Mouse (Mus musculus) heart, adult 11 months (tissue): Measurements from ENCODE around the gene Prkcb.
A peak's percentile ranks its signal among the peaks of the same experiment; 100 is the strongest.

Experiments used
- DNase-seq: peaks from one replicate; pipeline ENCODE4 v3.0.0; 2022

The Prkcb gene

GRCm38 (mm10) chr7:122613876-122614275 lies 325.3 kb downstream of the Prkcb start:
- no peak for DNase-seq

GRCm38 (mm10) chr7:122622125-122622774 lies 333.7 kb downstream of the Prkcb start:
- DNase-seq: no peak

- no peak for DNase-seq
Observed at GRCm38 (mm10) chr7:122623753-122624152, 335.2 kb downstream of the Prkcb start.

- no peak for DNase-seq
Observed at GRCm38 (mm10) chr7:122628050-122628449, 339.5 kb downstream of the Prkcb start.

GRCm38 (mm10) chr7:122630386-122630785 lies 341.8 kb downstream of the Prkcb start:
- no peak for DNase-seq

- no peak for DNase-seq
Observed at GRCm38 (mm10) chr7:122631151-122631550, 342.6 kb downstream of the Prkcb start.

GRCm38 (mm10) chr7:122632946-122633345 lies 344.4 kb downstream of the Prkcb start:
- DNase-seq: peak; percentile 45

- peak; percentile 57 for DNase-seq
Observed at GRCm38 (mm10) chr7:122633463-122633862, 344.9 kb downstream of the Prkcb start.

GRCm38 (mm10) chr7:122643676-122644075 lies 355.1 kb downstream of the Prkcb start:
- DNase-seq: peak; percentile 31

GRCm38 (mm10) chr7:122649306-122649705 lies 360.8 kb downstream of the Prkcb start:
- DNase-seq: peak; percentile 74

GRCm38 (mm10) chr7:122652523-122652922 lies 364.0 kb downstream of the Prkcb start:
- DNase-seq: peak; percentile 56

- DNase-seq: no peak
Observed at GRCm38 (mm10) chr7:122656671-122657070, 368.1 kb downstream of the Prkcb start.

GRCm38 (mm10) chr7:122657423-122658126 lies 369.0 kb downstream of the Prkcb start:
- no peak for DNase-seq

- DNase-seq: no peak
Observed at GRCm38 (mm10) chr7:122665311-122666049, 376.9 kb downstream of the Prkcb start.

GRCm38 (mm10) chr7:122667903-122668302 lies 379.4 kb downstream of the Prkcb start:
- peak; percentile 75 for DNase-seq

- DNase-seq: no peak
Observed at GRCm38 (mm10) chr7:122670442-122670872, 381.9 kb downstream of the Prkcb start, which contains the start of gene Cacng3. Cacng3 (plus strand) TSS chr7:122670492.

- peak; percentile 95 for DNase-seq
Observed at GRCm38 (mm10) chr7:122670873-122671641, 382.5 kb downstream of the Prkcb start.

- DNase-seq: no peak
Observed at GRCm38 (mm10) chr7:122672981-122673380, 384.4 kb downstream of the Prkcb start.

GRCm38 (mm10) chr7:122675207-122675606 lies 386.7 kb downstream of the Prkcb start:
- DNase-seq: no peak
